Mouse (Mus musculus): Measurements from ENCODE around the gene Srrd. TPM values are rescaled to one million over a fixed set of nuclear protein-coding genes. Genes with fewer than 3 reads are reported as not detected.

Gene Srrd
- total and polyA plus RNA-seq, 3 experiments: 22.3 to 31.7 (median 27.1) TPM

DNA sequence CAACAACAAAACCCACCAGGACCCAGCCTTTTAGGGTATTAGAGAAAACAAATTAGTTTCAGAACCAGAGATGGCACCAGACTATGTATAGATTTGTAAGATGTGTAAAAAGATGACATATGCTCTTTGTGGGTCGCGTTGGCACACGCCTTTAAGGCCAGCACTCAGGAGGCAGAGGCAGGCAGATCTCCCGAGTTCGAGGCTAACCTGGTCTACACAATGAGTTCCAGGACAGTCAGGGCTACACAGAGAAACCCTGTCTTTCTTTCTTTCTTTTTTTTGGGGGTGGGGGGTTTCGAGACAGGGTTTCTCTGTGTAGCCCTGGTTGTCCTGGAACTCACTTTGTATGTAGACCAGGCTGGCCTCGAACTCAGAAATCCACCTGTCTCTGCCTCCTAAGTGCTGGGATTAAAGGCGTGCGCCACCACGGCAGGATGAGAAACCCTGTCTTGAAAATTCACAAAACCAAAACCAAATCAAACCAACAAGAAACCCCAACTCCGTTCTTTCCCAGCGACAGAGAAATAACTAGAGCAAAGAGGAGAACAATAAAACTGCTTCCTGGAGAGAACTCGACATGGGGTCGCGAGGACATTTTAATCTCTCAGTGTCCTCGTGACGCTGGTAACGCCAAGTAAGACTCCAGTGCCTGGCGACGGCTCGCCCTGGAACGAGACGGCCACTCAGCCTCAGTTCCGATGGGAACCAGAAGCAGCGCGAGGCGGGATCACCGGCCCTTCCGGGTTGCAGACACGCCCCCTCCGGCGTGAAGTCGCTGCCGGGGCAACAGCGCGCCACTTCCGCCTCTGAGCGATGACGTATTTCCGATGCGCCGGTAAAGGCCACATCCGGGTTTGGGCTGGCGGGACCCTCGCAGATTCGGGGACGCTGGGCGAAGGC lies 17.0 kb downstream of the Srrd start, which contains the start of gene Tfip11 (continued):
- TF ChIP-seq UBTF (IDR thresholded peaks at IDR 0.05; ENCODE audit: low read depth, low read length): no peak
- TF ChIP-seq SIN3A (IDR thresholded peaks at IDR 0.05; ENCODE audit: low read length): peak; percentile 99
- no peak for TF ChIP-seq SMC3 (IDR thresholded peaks at IDR 0.05; ENCODE audit: low read depth, low read length)
- TF ChIP-seq TBP (conservative IDR thresholded peaks at IDR 0.05; ENCODE audit: low read depth, low read length): 0 out of 2 replicates have a peak, but pooled peaks have one; percentile 36
- TF ChIP-seq MAX (IDR thresholded peaks at IDR 0.05; ENCODE audit: low read length): peak; percentile 35; the same call in 1 of the 2 replicates
- TF ChIP-seq MAZ (IDR thresholded peaks at IDR 0.05; ENCODE audit: low read depth, low read length): no peak
- no peak for TF ChIP-seq BHLHE40 (IDR thresholded peaks at IDR 0.05; ENCODE audit: low read depth, low read length)
- TF ChIP-seq IRF4 (IDR thresholded peaks at IDR 0.05; ENCODE audit: low read depth, low read length): peak; percentile 28; the same call in 1 of the 2 replicates

DNA sequence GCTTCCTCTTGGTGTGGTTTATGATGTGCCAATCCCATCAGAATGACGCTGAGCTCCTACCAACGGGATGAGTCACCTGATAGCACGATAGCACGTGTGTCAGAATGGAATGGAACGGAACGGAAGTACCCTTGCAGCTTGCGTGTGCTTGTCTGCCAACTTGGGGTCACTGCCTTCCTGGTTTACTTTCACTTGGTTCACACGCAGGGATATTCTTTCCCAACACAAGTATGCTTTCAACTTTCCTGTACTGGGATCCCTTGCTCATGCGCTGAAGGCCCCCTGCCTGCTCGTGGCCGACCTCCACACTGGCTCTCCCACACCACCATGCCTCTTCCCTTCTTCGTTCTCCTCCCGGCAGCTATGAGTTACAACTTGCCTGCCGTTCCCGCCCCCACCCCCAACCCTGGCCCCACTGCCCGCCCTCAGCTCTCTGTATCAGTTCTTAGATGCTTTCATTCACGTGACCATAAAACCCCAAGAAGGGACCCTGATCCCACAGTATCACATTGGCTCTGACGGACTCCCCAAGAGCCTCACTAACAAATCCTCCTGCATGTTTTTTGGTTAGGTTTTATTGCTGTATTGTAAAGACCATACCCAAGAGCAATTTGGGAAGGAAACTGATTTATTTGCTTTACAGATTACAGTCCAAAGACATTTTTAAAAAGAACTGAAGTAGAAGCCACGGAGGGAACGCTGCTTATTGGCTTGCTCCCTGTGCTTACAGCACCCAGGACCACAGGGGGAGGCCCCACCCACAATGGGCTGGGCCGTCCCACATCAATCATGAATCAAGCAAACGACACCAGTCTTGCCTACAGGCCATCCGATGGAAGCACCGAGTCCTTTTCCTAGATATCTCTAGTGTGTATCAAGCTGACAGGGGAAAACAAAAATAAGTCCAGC lies 17.9 kb downstream of the Srrd start:
- Histone ChIP-seq H3K4me2 (ENCODE audit: insufficient read depth, low read depth, poor library complexity, severe bottlenecking) (peak overlapping the region; percentile 87), H3K27ac (ENCODE audit: insufficient read depth, low read depth) (peak overlapping the region; percentile 30; the same call in 1 of the 2 replicates), H3K9me3 (replicated peaks; ENCODE audit: low read length) (peaks cover 4% of the 10 kb centered on the region), H3K79me2 (replicated peaks; ENCODE audit: control insufficient read depth, extremely low read depth, insufficient read depth, poor library complexity, severe bottlenecking) (peaks cover 17% of the 10 kb centered on the region), H3K4me3 (replicated peaks in 1 of 3; ENCODE audit: low read depth in 2 of 3, low read length in 2 of 3, poor library complexity in 1 of 3) (peak overlapping the region; percentile 56 to 100 (median 84)), H3K4me1 (ENCODE audit: control insufficient read depth in 1 of 2, insufficient read depth in 2 of 2) (peaks cover 3 to 27% of the 10 kb centered on the region in 2 experiments; a peak in 3 of 4 replicates), H3K27me3 (replicated peaks) (peaks cover 26% of the 10 kb centered on the region), H3K9ac (ENCODE audit: insufficient read depth, low read depth) (peak overlapping the region; percentile 50), H3K36me3 (replicated peaks in 1 of 2; ENCODE audit: control insufficient read depth in 1 of 2, insufficient read depth in 1 of 2, low read length in 1 of 2) (peaks cover 19 to 26% of the 10 kb centered on the region in 2 experiments)
- dilution Hi-C loops (cut with MboI; ENCODE audit: extremely low pct_ligation_motif_present, extremely low pct_unique_long_range_greater_than_20kb, low sequenced_read_pairs): no loop called here
- DNase-seq (ENCODE audit: extremely low read depth): peak; percentile 86
- in situ Hi-C loops (cut with MboI; ENCODE audit: low pct_ligation_motif_present, low pct_unique_long_range_greater_than_20kb, low sequenced_read_pairs): loop anchor here (10.0 kb wide), 1 partner anchor 50 kb away; the partner anchor contains the start of gene Tpst2
- TF ChIP-seq CTCF (conservative IDR thresholded peaks at IDR 0.05 in 1 of 2, IDR thresholded peaks at IDR 0.05 in 1 of 2; ENCODE audit: low read depth in 2 of 2, low read length in 2 of 2) (no peak), SMC3 (IDR thresholded peaks at IDR 0.05; ENCODE audit: low read depth, low read length) (peak; percentile 9; the same call in 1 of the 2 replicates), PAX5 (IDR thresholded peaks at IDR 0.05; ENCODE audit: low read length) (no peak), CHD2 (IDR thresholded peaks at IDR 0.05; ENCODE audit: low read length) (peak; percentile 22; the same call in 1 of the 2 replicates), IRF4 (IDR thresholded peaks at IDR 0.05; ENCODE audit: low read depth, low read length) (peak; percentile 13; the same call in 1 of the 2 replicates), MAZ (IDR thresholded peaks at IDR 0.05; ENCODE audit: low read depth, low read length) (no peak), POLR2A (IDR thresholded peaks at IDR 0.05; ENCODE audit: low read depth, low read length) (peak; percentile 58), TCF12 (IDR thresholded peaks at IDR 0.05; ENCODE audit: low read depth, low read length) (peak; percentile 65; the same call in 1 of the 2 replicates), ETS1 (conservative IDR thresholded peaks at IDR 0.05; ENCODE audit: low read depth, low read length) (no peak; the same call in 1 of the 2 replicates), HCFC1 (IDR thresholded peaks at IDR 0.05; ENCODE audit: low read depth, low read length) (no peak; the same call in 1 of the 2 replicates), SIN3A (IDR thresholded peaks at IDR 0.05; ENCODE audit: low read length) (peak; percentile 53), ELF1 (IDR thresholded peaks at IDR 0.05; ENCODE audit: low read depth, low read length) (peak; percentile 32; the same call in 1 of the 2 replicates), MYC (IDR thresholded peaks at IDR 0.05; ENCODE audit: low read depth, low read length) (peak; percentile 43; the same call in 1 of the 2 replicates), KAT2A (IDR thresholded peaks at IDR 0.05; ENCODE audit: insufficient replicate concordance, low read length) (no peak), ZMIZ1 (IDR thresholded peaks at IDR 0.05; ENCODE audit: low read depth, low read length) (peak; percentile 74; the same call in 1 of the 2 replicates), NELFE (IDR thresholded peaks at IDR 0.05; ENCODE audit: low read depth, low read length) (peak; percentile 57), MXI1 (IDR thresholded peaks at IDR 0.05; ENCODE audit: low read depth, low read length) (peak; percentile 58), BHLHE40 (IDR thresholded peaks at IDR 0.05; ENCODE audit: low read depth, low read length) (peak; percentile 75), NRF1 (IDR thresholded peaks at IDR 0.05; ENCODE audit: low read depth, low read length) (peak; percentile 50), ZNF384 (IDR thresholded peaks at IDR 0.05; ENCODE audit: low read depth, low read length) (no peak), UBTF (IDR thresholded peaks at IDR 0.05; ENCODE audit: low read depth, low read length) (no peak), USF1 (IDR thresholded peaks at IDR 0.05; ENCODE audit: low read depth, low read length) (peak; percentile 32; the same call in 1 of the 2 replicates), GABPA (IDR thresholded peaks at IDR 0.05; ENCODE audit: insufficient replicate concordance, low read depth, low read length) (no peak), ZC3H11A (IDR thresholded peaks at IDR 0.05; ENCODE audit: low read depth, low read length) (no peak), RCOR1 (conservative IDR thresholded peaks at IDR 0.05; ENCODE audit: low read depth, low read length) (peak; percentile 49; the same call in 1 of the 2 replicates), EP300 (IDR thresholded peaks at IDR 0.05; ENCODE audit: low read length) (no peak), ZKSCAN1 (IDR thresholded peaks at IDR 0.05; ENCODE audit: borderline replicate concordance, low read depth, low read length) (no peak), MAX (IDR thresholded peaks at IDR 0.05; ENCODE audit: low read length) (peak; percentile 67), TBP (conservative IDR thresholded peaks at IDR 0.05; ENCODE audit: low read depth, low read length) (peak; percentile 31; the same call in 1 of the 2 replicates), CHD1 (IDR thresholded peaks at IDR 0.05; ENCODE audit: low read depth, low read length) (0 out of 2 replicates have a peak, but pooled peaks have one; percentile 68)
